In genomic region chr3:68667852-68668251, GRCm38 (mm10) we compare ENCODE assay signal across 32 mouse cellular contexts. TPM values are rescaled to one million over a fixed set of nuclear protein-coding genes. Genes with fewer than 3 reads are reported as not detected.
"Had no signal": no experiment of that assay in that cellular context is flagged by ENCODE, and none has a peak within 500 bp of the region (broad histone marks: within the 10 kb centered on the region; RNA-seq: fewer than 3 reads in every experiment).

No protein-coding gene starts in this region.

- H3K27ac ChIP-seq: limb, embryonic 10.5 days; limb, embryonic 12.5 days; limb, embryonic 13.5 days; limb, embryonic 15.5 days; liver, embryonic 12.5 days; liver, embryonic 13.5 days; liver, embryonic 14.5 days; liver, embryonic 15.5 days; lung, embryonic 15.5 days; macrophage; midbrain, embryonic 12.5 days; midbrain, embryonic 13.5 days; midbrain, embryonic 15.5 days; neural tube, embryonic 12.5 days had no signal

- H3K4me1 ChIP-seq: limb, embryonic 15.5 days; liver, embryonic 12.5 days; liver, embryonic 13.5 days; liver, embryonic 15.5 days; lung, embryonic 15.5 days; midbrain, embryonic 12.5 days; midbrain, embryonic 13.5 days; midbrain, embryonic 15.5 days had no signal

- H3K4me3 ChIP-seq: limb, embryonic 10.5 days; limb, embryonic 12.5 days; limb, embryonic 13.5 days; limb, embryonic 15.5 days; liver, embryonic 12.5 days; liver, embryonic 13.5 days; liver, embryonic 15.5 days; lung, embryonic 15.5 days; megakaryocyte, embryonic 14.5 days; midbrain, embryonic 12.5 days; midbrain, embryonic 13.5 days; midbrain, embryonic 15.5 days; myocyte; neural tube, embryonic 12.5 days had no signal

- ATAC-seq: liver, embryonic 12.5 days; liver, postnatal 0 days; lung, postnatal 0 days; midbrain, embryonic 13.5 days; midbrain, embryonic 15.5 days; midbrain, embryonic 16.5 days had no signal

- DNase-seq: left cerebral cortex, postnatal 4 days; liver; liver, embryonic 13.5 days; liver, postnatal 0 days; lung, adult 18-20 months; lung, adult 2 months; lung, embryonic 14.5 days; lung, postnatal 10 days; lung, postnatal 14 days; lung, postnatal 36 days; lung, postnatal 4 days; midbrain, embryonic 14.5 days had no signal

- H3K27me3 ChIP-seq: limb, embryonic 12.5 days; limb, embryonic 15.5 days; liver, embryonic 12.5 days; liver, embryonic 13.5 days; liver, embryonic 15.5 days; lung, embryonic 15.5 days; megakaryocyte, embryonic 14.5 days; midbrain, embryonic 12.5 days; midbrain, embryonic 13.5 days; midbrain, embryonic 15.5 days; neural tube, embryonic 12.5 days had no signal

- H3K4me2 ChIP-seq: limb, embryonic 12.5 days; limb, embryonic 13.5 days; limb, embryonic 15.5 days; liver, embryonic 11.5 days; liver, embryonic 12.5 days; liver, embryonic 13.5 days; liver, embryonic 15.5 days; lung, embryonic 14.5 days; lung, embryonic 15.5 days; midbrain, embryonic 12.5 days; midbrain, embryonic 13.5 days; midbrain, embryonic 15.5 days; neural tube, embryonic 12.5 days had no signal

- H3K36me3 ChIP-seq: limb, embryonic 10.5 days; limb, embryonic 12.5 days; limb, embryonic 13.5 days; limb, embryonic 15.5 days; liver, embryonic 12.5 days; liver, embryonic 13.5 days; liver, embryonic 15.5 days; lung, embryonic 15.5 days; midbrain, embryonic 12.5 days; midbrain, embryonic 13.5 days; midbrain, embryonic 15.5 days; neural tube, embryonic 12.5 days had no signal

- H3K9ac ChIP-seq: limb, embryonic 12.5 days; limb, embryonic 13.5 days; limb, embryonic 15.5 days; liver, embryonic 12.5 days; liver, embryonic 13.5 days; liver, embryonic 14.5 days; liver, embryonic 15.5 days; liver, postnatal 0 days; lung, embryonic 14.5 days; lung, embryonic 15.5 days; midbrain, embryonic 12.5 days; midbrain, embryonic 13.5 days; midbrain, embryonic 15.5 days; neural tube, embryonic 12.5 days had no signal

- H3K9me3 ChIP-seq: limb, embryonic 10.5 days; limb, embryonic 12.5 days; limb, embryonic 13.5 days; limb, embryonic 15.5 days; liver, embryonic 12.5 days; liver, embryonic 13.5 days; liver, embryonic 15.5 days; lung, embryonic 15.5 days; megakaryocyte, embryonic 14.5 days; midbrain, embryonic 12.5 days; midbrain, embryonic 13.5 days; midbrain, embryonic 15.5 days; neural tube, embryonic 12.5 days had no signal

RNA-seq across cellular contexts. Expression of gene Il12a, which starts 22.6 kb away (rescaled TPM):
- polyA plus RNA-seq: limb, embryonic 12.5 days; liver, adult 2 months; midbrain, embryonic 12.5 days; midbrain, embryonic 13.5 days; midbrain, embryonic 14.5 days; midbrain, embryonic 15.5 days; midbrain, postnatal 0 days had no signal
